Mouse (Mus musculus): ENCODE measurements around the gene Smarcal1. TPM values are rescaled to one million over a fixed set of nuclear protein-coding genes. Genes with fewer than 3 reads are reported as not detected.

Smarcal1 gene
- total RNA-seq, 2 experiments from 2014 or later: 58.3 to 61.5 TPM

DNA sequence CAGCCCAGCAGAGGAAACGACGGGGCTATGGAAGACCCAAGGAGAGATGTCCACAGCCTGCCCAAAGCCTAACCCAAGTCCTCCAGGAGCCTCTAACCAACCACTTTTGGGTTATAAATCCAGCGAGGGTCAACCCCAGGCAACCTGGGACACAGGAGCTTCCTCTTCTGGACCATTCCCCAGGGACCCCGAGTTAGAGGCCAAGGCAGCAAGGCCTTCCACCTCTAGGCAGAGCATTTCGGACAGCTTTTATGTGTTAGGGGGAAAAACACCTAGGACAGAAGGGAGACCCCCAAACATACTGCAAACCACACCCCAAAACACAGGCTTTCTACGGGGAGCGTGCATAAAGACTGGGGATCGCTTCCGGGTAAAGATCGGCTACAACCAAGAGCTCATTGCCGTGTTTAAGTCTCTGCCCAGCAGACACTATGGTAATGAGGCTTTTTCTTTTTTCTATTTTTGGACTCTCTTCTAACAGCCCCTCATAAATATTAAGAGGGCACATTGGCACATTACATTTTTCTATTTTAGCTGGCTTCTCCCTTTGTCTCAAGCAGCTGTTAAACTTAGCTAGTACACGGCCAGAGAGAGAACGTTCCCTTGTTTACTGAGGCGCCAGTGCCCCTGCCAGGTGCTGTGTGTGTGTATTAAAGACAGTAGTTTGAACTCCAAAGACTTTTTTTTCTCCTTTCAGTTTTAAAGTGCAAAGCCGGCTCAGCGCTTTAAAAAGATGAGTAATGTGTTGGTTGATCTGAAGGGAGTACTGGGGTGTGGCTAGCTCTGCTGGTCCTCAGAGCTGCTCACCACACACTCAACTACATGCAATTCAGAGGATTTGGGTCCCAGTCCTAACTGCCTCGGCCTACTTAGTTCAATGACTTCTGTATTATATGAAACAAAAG lies 3.2 kb downstream of the Smarcal1 start:
- no peak for DNase-seq (ENCODE audit: low spot score in 2 of 2)
- intact Hi-C loops (cut with DNase I): no loop called here

DNA sequence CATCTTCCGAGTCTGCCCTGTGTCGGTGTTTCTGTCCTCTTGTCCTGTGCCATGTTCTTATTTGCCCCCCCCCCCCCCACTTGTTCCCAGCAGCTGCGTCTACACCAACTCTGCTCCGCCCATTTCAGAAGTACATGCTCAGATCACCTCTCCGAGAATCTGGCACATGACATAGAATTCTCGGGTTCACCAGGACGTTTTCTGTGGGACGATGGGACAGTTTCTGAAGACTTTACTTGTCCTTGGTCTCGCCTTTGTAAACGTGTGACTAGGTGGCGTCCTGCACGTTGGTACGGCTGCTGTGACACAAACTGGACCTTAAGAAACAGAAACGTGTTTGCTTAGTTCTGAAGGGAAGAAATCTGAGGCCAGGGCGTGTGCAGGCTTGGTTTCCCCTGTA lies 4.5 kb downstream of the Smarcal1 start:
- DNase-seq (ENCODE audit: low spot score in 2 of 2): no peak
- intact Hi-C loops (cut with DNase I): no loop called here

DNA sequence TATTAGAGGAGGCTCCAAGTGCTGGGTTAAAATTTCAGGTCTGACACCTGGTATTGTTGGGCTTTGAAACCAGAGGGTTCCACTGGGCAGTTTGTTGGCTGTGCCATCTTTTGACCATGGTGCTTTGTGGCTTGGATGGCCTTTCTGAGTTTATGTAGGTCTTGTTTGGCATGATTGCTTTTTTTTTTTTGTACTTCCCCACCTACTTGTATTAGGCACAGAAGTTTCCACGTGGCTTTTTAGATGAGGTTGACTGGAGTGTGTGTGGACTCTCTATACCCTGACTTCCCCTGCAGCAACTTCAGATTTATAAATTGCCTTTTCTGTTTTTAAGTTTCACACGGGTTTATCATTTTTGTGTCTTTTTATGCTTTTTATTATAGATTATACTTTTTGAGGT lies 5.7 kb downstream of the Smarcal1 start:
- DNase-seq (ENCODE audit: low spot score in 2 of 2): no peak
- intact Hi-C loops (cut with DNase I): no loop called here

DNA sequence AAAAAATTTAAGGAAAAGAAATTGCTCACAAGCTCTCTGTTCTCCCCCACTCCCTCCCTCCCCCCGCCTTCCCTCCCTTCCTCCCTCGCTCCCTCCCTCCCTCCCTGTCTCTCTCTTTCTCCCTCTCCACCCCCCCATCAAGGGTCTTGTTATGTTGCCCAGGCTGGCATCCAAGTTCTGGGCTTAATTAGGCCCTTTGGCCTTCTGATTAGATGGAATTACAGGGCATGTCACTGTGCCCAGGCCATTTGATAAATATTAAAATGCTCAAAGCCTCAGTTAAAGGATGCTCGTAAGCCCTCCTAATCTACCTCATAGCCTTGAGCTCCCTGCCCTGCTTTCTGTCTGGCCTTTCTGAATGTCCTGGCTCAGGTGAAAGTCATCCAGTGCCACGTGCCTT lies 7.6 kb downstream of the Smarcal1 start:
- intact Hi-C loops (cut with DNase I): no loop called here
- DNase-seq (ENCODE audit: low spot score in 2 of 2): no peak

DNA sequence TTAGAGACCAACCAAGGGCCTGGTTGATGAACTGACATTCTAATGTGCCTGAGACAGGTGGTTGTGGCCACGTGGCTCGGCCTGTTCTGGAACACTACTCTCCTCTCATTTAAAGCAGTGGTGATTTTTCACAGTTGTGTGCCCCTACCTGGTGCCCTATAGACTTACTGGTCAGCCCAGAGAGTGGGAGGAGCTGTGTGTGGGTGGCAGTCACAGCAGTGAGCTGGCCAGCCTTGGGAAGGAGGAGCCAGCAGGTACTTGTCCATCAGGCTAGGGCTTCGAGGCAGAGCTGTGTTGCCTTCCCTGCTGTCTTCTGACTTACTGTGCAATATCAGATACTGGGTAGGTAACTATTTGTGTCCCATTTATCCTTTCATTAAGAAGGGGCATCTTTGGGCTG lies 9.3 kb downstream of the Smarcal1 start:
- intact Hi-C loops (cut with DNase I): no loop called here
- DNase-seq (ENCODE audit: low spot score in 2 of 2): no peak

DNA sequence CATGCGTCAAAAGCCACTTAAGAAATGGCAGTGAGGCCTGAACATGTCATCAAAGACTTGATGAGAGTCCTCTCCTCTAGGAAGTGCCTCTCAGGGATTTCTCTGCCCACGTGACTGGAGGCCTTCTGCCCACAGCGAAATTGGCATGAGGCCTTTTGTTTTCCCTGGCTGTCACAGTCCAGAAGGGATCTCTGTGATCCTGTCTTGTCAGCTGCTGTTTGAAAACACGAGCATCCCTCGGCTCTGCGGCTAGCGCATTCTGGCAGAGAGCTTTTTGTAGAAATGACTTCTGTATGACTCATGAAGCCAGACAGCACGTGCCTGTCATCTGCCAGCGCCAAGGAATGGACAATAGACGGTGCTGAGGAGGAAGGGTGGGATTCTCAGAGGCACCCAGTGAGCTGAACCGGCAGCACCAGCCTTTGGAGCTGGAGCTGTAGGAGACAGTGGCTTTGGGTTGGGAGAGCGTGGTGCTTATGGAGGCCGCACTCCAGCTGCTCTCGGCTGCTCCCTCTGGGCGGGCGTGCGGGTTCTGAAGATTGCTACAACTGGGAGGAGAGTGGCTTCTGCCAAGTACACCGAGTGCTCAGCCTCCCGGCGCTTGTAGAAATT lies 10.4 kb downstream of the Smarcal1 start:
- intact Hi-C loops (cut with DNase I): no loop called here
- peak; percentile 77 to 92 for DNase-seq (ENCODE audit: low spot score in 2 of 2)

DNA sequence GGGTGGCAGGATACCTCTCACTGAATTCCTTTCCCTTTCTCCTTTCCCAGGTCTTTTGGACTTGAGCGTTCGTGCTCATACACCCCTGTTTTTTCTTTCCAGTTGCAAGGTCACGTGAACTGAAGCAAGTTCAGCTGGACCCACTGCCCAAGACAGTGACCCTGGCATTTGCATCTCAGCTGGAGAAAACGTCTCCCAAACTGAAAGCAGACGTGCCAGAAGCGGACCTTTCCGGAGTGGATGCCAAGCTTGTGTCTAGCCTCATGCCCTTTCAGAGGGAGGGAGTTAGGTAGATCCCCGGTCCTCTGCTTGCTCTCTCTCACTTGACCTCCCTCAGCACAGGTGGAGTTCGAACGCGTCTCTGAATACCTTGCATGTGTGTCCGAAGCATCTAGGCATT lies 12.6 kb downstream of the Smarcal1 start:
- intact Hi-C loops (cut with DNase I): no loop called here
- DNase-seq (ENCODE audit: low spot score in 2 of 2): no peak

DNA sequence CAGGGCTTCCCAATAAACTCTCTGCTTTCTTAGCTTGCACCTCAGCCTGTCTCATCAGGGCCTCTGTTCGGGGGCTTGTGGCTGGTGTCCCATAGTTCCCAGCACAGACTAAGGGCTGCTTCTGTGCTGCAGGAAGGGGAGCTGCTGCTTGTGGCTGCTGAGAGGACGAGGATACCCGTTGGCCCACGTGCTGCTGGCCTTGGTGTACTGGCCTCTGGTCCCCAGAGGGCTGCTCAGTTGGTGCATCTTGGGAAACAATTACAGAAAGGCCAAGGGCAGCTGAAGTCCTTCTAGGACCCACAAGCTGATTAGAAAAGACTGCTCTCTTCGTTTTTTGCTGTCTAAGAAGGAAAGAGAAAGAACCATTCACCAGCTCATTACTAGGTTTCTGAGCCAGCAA lies 13.2 kb downstream of the Smarcal1 start:
- intact Hi-C loops (cut with DNase I): no loop called here
- no peak for DNase-seq (ENCODE audit: low spot score in 2 of 2)

DNA sequence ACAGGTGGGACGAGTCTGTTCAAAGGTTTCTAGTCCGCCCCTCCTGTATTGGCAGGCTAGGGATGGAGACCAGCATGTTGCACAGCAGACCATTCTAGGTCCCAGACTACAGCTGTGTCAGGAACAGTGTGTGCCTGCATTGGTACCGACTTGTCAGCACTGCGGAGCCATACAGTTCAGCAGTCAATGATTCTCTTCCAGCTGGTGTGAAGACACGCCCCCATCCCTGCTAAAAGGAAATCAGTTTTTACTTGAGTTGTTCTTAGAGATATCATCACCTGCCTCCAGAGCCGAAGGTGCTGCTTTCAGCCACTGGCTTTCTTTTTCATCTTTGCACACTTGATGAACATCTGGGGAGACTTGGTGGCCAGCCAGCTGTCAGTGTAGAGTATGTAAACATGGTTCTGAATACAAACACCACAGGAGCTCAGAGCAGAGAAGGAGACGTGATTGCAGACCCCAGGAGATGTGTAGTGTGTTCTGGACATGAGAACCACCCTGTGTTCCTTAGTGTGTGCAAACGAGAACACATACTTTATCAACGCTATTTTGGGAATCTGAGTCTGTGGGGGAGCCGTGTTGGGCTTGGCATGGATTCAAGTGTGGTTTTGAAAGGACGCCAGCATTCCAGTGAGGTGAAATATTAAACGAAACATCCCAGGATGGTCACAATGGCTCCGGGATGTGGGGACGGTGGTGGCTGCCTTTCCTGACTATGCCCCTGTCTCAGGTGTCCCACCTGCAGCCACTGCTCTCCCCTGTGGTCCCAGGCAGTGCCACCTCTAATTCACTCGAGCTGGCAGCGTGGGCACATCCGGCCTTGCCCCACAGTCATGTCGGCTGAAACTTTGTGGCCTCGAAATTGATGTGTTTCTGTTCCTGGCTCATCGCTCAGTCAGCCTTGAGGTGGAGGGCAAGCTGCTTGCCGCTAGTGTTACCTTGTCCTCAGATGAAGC lies 16.4 kb downstream of the Smarcal1 start:
- no peak for DNase-seq (ENCODE audit: low spot score in 2 of 2)
- intact Hi-C loops (cut with DNase I): no loop called here

DNA sequence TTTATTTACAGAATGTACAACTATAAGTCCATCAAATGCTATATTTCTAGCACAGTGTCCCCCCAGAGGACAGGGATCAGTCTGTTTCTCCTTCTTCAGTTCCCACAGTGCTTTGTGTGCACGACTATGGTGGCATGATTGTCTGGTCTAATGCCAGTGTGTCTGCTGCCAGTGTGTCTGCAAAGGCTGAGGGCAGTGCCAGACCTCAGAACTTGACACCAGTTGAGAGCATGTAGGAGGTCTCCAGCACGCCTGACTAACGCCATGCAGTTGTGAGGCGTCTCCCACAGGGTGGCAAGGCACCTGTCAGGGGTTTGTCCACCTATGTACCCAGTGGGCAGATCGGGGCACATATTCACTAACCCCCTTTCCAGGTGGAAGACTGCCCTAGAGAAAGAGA lies 17.7 kb downstream of the Smarcal1 start:
- no peak for DNase-seq (ENCODE audit: low spot score in 2 of 2)
- intact Hi-C loops (cut with DNase I): no loop called here

DNA sequence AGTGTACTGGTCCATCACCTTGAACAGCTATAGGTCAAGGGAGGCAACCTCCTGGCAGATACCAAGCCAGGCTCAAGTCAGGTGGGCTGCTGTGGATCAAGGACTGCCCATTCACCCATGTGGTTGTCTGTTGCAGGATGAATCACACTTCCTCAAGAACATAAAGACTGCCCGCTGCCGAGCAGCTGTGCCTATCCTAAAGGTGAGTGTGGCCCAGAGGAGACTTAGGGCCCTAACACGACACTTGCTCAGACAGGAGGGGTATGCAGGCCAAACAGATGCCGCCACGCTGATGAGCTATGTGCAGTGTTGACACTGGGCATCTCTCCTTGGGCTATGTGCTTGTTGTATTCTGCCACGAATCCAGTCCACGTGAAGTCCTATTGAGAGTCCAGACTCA lies 18.2 kb downstream of the Smarcal1 start:
- intact Hi-C loops (cut with DNase I): no loop called here
- DNase-seq (ENCODE audit: low spot score in 2 of 2): no peak

DNA sequence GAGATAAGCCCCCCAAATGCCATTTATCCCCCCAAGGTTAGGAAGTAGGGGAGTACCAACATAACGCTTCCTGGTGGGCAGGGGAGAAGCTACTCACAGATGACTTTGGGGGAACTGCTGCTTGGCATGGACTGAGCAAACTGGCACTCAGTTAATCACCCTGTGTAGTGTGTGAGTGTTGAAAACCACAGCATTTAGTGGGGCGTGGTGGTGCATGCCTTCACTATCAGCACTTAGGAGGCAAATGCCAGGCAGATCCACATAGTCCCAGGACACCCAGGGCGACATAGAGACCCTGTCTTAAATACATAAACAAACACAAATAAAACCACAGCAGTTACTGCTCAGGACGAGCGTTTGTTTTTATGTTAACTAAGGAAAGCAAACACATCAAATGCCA lies 19.1 kb downstream of the Smarcal1 start:
- DNase-seq (ENCODE audit: low spot score in 2 of 2): no peak
- intact Hi-C loops (cut with DNase I): no loop called here

DNA sequence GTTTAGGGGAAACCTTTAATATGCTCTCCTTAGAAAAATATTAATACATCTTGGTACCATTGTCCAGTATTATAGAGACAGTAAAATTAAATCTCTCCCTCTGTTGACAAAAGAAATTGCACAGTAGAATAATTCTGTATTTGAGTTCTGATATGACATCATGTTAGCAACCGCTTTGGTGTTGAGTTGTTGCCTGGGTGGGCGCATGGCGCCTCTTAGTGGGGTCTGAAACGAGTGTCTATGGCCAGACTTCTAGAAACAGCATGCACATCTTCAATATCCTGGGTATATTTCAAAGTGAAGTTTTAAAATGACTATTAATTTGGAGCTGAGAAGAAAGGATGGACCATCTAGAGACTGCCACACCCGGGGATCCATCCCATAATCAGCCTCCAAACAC lies 19.8 kb downstream of the Smarcal1 start:
- intact Hi-C loops (cut with DNase I): no loop called here
- DNase-seq (ENCODE audit: low spot score in 2 of 2): no peak

DNA sequence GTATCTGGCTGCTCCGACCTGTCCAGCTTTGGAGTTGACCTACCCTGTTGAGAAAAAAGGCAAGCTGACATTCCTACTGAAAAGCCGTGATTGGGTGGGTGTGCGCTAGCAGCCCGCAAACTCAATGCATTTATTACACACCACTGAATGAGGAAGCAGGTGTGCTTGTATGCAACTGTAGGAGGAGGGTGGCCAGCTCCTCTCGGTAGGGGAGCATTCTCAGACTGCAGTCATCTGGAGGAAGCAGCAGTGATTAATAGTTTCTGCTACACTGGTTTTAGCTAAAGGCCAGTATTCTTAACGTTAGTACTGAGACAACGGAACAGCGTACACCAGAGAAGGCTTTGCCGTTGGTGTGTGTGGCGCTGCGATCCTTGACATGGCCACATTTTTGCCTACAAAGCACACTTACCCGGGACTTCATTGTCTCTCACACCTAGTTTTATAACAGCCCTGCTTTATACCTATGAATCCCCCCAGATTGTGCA lies 23.2 kb downstream of the Smarcal1 start:
- intact Hi-C loops (cut with DNase I): no loop called here
- DNase-seq (ENCODE audit: low spot score in 2 of 2): no peak

DNA sequence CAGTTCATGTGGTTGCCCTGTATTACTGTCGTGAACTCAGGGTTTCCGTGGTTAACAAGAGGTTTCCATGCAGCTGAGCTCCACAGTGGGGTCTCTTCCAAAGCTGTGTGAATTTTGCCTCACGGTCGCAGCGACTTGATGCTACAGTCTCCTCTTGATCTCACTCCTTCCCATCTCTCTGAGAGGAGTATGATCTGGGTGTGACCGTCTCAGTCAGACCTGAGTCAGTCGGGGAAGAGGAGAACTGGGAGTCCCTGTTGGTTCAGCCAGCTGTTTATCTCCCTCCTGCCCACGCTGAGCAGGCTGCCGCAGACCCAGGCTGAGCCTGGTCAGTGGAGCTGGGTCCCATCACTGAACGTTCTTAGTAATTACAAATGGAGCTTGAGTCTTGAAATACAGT lies 26.1 kb downstream of the Smarcal1 start:
- no peak for DNase-seq (ENCODE audit: low spot score in 2 of 2)
- intact Hi-C loops (cut with DNase I): no loop called here

DNA sequence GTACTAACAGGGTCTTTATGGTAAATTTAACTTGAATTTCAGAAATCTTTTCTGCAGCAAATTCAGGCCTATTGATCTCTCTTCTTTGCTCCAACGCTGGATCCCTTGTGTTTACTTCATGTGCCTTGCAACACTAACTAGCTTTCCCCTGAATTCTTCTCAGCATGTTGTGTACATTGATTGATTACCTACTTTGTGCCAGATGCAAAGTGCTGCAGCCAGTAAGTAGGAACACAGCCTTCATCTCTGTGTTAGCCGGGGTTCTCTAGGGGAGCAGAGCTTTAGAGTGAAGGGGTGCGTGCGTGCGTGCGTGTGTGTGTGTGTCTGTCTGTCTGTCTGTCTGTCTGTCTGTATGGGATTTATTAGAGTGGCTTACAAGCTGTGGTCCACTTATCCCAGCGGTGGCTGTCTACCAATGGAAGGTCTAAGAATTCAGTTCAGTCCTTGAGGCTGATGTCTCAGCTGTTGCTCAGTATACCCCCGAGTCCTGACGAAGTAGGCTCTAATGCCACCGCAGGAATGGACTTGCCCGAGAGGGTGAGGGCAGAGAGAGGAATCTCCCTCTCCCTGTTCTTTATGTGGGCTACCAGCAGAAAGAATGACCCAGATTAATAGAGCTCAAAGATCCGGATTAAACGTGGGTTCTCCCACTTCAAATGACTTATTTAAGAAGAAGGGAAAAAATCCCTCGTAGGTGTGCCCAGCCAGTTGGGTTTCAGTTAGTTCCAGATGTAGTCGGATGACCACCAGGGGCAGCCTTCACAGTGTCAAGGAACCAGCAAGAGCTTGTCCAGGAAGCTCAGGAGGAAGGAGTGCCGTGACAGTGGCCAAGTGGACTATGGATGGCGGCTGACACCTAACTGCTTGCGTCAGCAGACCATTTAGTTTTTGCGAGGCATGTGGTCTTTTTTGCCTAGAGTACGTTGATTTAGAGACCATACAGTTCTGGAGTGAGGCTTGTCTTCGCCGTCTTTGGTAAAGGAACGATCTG lies 27.1 kb downstream of the Smarcal1 start:
- intact Hi-C loops (cut with DNase I): no loop called here
- no peak for DNase-seq (ENCODE audit: low spot score in 2 of 2)

DNA sequence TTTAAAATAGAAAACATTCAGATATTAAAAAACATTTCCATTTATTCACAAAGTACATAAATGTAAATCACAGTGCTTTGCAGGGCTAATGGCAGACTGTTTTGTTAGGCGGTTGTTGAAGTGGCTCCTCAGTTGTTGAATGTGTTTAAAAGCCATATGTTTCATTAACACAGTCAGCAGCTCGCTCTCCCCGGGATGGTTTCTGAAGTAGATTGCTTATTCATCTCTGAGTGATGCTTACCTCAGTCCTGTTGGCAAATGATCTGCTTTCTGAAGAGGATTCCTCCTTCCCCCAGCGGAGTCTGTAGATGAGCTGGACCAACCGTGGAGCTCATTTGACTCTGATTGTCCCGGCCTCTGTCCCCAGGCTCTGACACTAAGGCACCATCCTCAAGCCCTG lies 29.1 kb downstream of the Smarcal1 start:
- intact Hi-C loops (cut with DNase I): no loop called here
- DNase-seq (ENCODE audit: low spot score in 2 of 2): peak in 1 of 2 experiments; percentile 23

DNA sequence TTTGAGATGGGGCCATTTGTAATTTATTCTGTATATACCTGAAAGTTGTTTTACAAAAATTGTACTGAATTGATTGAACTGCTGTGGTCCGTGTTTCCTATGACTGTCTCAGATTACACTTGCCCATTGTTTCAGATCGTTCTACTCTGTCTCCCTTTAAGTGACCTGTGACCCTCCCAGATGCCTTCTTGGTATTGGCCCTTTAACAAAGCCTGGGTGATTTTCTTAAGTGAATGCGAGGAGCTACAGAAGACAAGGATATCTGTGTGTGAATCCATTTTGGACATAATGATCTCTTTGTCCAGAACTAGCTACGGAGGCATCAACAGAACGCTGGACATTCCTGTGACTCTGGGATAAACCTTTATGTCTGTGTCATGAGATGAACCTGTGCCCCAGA lies 52.2 kb downstream of the Smarcal1 start:
- intact Hi-C loops (cut with DNase I): loop anchor here (10.0 kb wide), 1 partner anchor 220 kb away; no protein-coding TSS in a partner anchor
- DNase-seq (ENCODE audit: low spot score in 2 of 2): no peak
